Mouse (Mus musculus): ENCODE results near the gene Ccdc152. TPM values are rescaled to one million over a fixed set of nuclear protein-coding genes. Genes with fewer than 3 reads are reported as not detected.

Ccdc152 gene
- polyA plus RNA-seq, 1 experiment from 2014 or later, result not detected

- Histone ChIP-seq H3K27ac (replicated peaks) (no peak overlapping the region), H3K36me3 (0 out of 2 replicates have a peak, but pooled peaks cover 3% of the 10 kb centered on the region), H3K9me3 (no peaks in the 10 kb centered on the region), H3K27me3 (no peaks in the 10 kb centered on the region), H3K4me3 (peak overlapping the region; percentile 38), H3K9ac (peak overlapping the region; percentile 63), H3K4me1 (replicated peaks) (peaks cover 9% of the 10 kb centered on the region), H3K4me2 (peak overlapping the region; percentile 48)
- ATAC-seq (ENCODE audit: low read depth), result peak; percentile 45; the same call in 1 of the 2 replicates
- WGBS, result 20% methylated on average over 6 of the region's 6 CpGs
These were observed 32.1 kb downstream of the Ccdc152 start for GRCm38 (mm10) chr15:3271216-3271615.

- WGBS, result under 1% methylated on average over 12 of the region's 12 CpGs
- Histone ChIP-seq H3K36me3 (no peaks in the 10 kb centered on the region), H3K4me2 (peak overlapping the region; percentile 48), H3K9ac (0 out of 2 replicates have a peak overlapping the region, but pooled peaks have one; percentile 32), H3K4me3 (peak overlapping the region; percentile 38), H3K9me3 (no peaks in the 10 kb centered on the region), H3K4me1 (replicated peaks) (peaks cover 9% of the 10 kb centered on the region), H3K27me3 (no peaks in the 10 kb centered on the region), H3K27ac (replicated peaks) (peak overlapping the region; percentile 61; the same call in 1 of the 2 replicates)
- peak; percentile 82 for ATAC-seq (ENCODE audit: low read depth)
These were observed 32.7 kb downstream of the Ccdc152 start for GRCm38 (mm10) chr15:3270646-3271077.

- Histone ChIP-seq H3K9ac (no peak overlapping the region), H3K4me1 (replicated peaks) (peaks cover 9% of the 10 kb centered on the region), H3K27me3 (no peaks in the 10 kb centered on the region), H3K9me3 (no peaks in the 10 kb centered on the region), H3K36me3 (no peaks in the 10 kb centered on the region), H3K27ac (replicated peaks) (peak overlapping the region; percentile 61; the same call in 1 of the 2 replicates), H3K4me2 (peak overlapping the region; percentile 48), H3K4me3 (0 out of 2 replicates have a peak overlapping the region, but pooled peaks have one; percentile 38)
- peak; percentile 17; the same call in 1 of the 2 replicates for ATAC-seq (ENCODE audit: low read depth)
- WGBS, result 13% methylated on average over 6 of the region's 6 CpGs
These were observed 33.2 kb downstream of the Ccdc152 start for GRCm38 (mm10) chr15:3269996-3270645.

- H3K27me3 ChIP-seq, result no peaks in the 10 kb centered on the region
- no peak overlapping the region for H3K9ac ChIP-seq
- H3K27ac ChIP-seq (replicated peaks), result no peak overlapping the region
- H3K4me1 ChIP-seq (replicated peaks), result peaks cover 9% of the 10 kb centered on the region
- H3K9me3 ChIP-seq, result no peaks in the 10 kb centered on the region
- H3K36me3 ChIP-seq, result no peaks in the 10 kb centered on the region
- 85% methylated on average over 4 of the region's 4 CpGs for whole genome bisulfite sequencing
- no peak overlapping the region for H3K4me2 ChIP-seq
- no peak overlapping the region for H3K4me3 ChIP-seq
- ATAC-seq (ENCODE audit: low read depth), result no peak
These were observed 33.8 kb downstream of the Ccdc152 start for GRCm38 (mm10) chr15:3269496-3269895.

- Histone ChIP-seq H3K4me3 (no peak within 1 kb of the TSS), H3K4me1 (replicated peaks) (peaks cover 9% of the 10 kb centered on the region), H3K9me3 (no peaks in the 10 kb centered on the region), H3K36me3 (no peaks in the 10 kb centered on the region), H3K27ac (replicated peaks) (no peak within 1 kb of the TSS), H3K9ac (no peak within 1 kb of the TSS), H3K27me3 (no peaks in the 10 kb centered on the region), H3K4me2 (no peak within 1 kb of the TSS)
- no peak for ATAC-seq (ENCODE audit: low read depth)
- WGBS, result 73% methylated on average over 6 of the region's 6 CpGs
These were observed 35.1 kb downstream of the Ccdc152 start, which contains the start of gene Selenop for GRCm38 (mm10) chr15:3268247-3268646. TSS of gene Selenop (plus strand) at chr15:3268547.

- Histone ChIP-seq H3K4me1 (replicated peaks) (no peaks in the 10 kb centered on the region), H3K4me2 (no peak overlapping the region), H3K27me3 (no peaks in the 10 kb centered on the region), H3K27ac (replicated peaks) (no peak overlapping the region), H3K36me3 (no peaks in the 10 kb centered on the region), H3K9me3 (no peaks in the 10 kb centered on the region), H3K4me3 (no peak overlapping the region), H3K9ac (no peak overlapping the region)
- WGBS, result 81% methylated on average over 1 of the region's 1 CpGs
- no peak for ATAC-seq (ENCODE audit: low read depth)
These were observed 38.5 kb downstream of the Ccdc152 start for GRCm38 (mm10) chr15:3264828-3265227.

GRCm38 (mm10) chr15:3264293-3264692 is 39.0 kb downstream of the Ccdc152 start:
- ATAC-seq (ENCODE audit: low read depth), result no peak
- Histone ChIP-seq H3K36me3 (no peaks in the 10 kb centered on the region), H3K4me3 (no peak overlapping the region), H3K9me3 (no peaks in the 10 kb centered on the region), H3K9ac (no peak overlapping the region), H3K27me3 (no peaks in the 10 kb centered on the region), H3K4me1 (replicated peaks) (no peaks in the 10 kb centered on the region), H3K4me2 (no peak overlapping the region), H3K27ac (replicated peaks) (no peak overlapping the region)
- WGBS, result 92% methylated on average over 4 of the region's 4 CpGs

- Histone ChIP-seq H3K36me3 (no peaks in the 10 kb centered on the region), H3K4me3 (no peak overlapping the region), H3K9ac (no peak overlapping the region), H3K27ac (replicated peaks) (no peak overlapping the region), H3K4me2 (no peak overlapping the region), H3K4me1 (replicated peaks) (no peaks in the 10 kb centered on the region), H3K9me3 (no peaks in the 10 kb centered on the region), H3K27me3 (no peaks in the 10 kb centered on the region)
- ATAC-seq (ENCODE audit: low read depth), result no peak
- 78% methylated on average over 3 of the region's 3 CpGs for WGBS
These were observed 40.4 kb downstream of the Ccdc152 start for GRCm38 (mm10) chr15:3262883-3263282.

- 85% methylated on average over 4 of the region's 4 CpGs for WGBS
- H3K9ac ChIP-seq, result no peak overlapping the region
- no peak overlapping the region for H3K27ac ChIP-seq (replicated peaks)
- ATAC-seq (ENCODE audit: low read depth), result no peak
- H3K4me2 ChIP-seq, result no peak overlapping the region
- H3K4me1 ChIP-seq (replicated peaks), result no peaks in the 10 kb centered on the region
- H3K9me3 ChIP-seq, result no peaks in the 10 kb centered on the region
- H3K4me3 ChIP-seq, result no peak overlapping the region
- no peaks in the 10 kb centered on the region for H3K27me3 ChIP-seq
- H3K36me3 ChIP-seq, result no peaks in the 10 kb centered on the region
These were observed 43.0 kb downstream of the Ccdc152 start for GRCm38 (mm10) chr15:3260309-3260708.

GRCm38 (mm10) chr15:3259025-3259424 is 44.3 kb downstream of the Ccdc152 start:
- no peaks in the 10 kb centered on the region for H3K36me3 ChIP-seq
- ATAC-seq (ENCODE audit: low read depth), result no peak
- H3K4me1 ChIP-seq (replicated peaks), result no peaks in the 10 kb centered on the region
- H3K27ac ChIP-seq (replicated peaks), result no peak overlapping the region
- 61% methylated on average over 1 of the region's 1 CpGs for WGBS
- H3K27me3 ChIP-seq, result no peaks in the 10 kb centered on the region
- no peak overlapping the region for H3K4me3 ChIP-seq
- H3K9me3 ChIP-seq, result no peaks in the 10 kb centered on the region
- H3K9ac ChIP-seq, result no peak overlapping the region
- H3K4me2 ChIP-seq, result no peak overlapping the region

- H3K4me2 ChIP-seq, result no peak overlapping the region
These were observed 51.6 kb downstream of the Ccdc152 start for GRCm38 (mm10) chr15:3251718-3252067.

GRCm38 (mm10) chr15:3251031-3251717 is 52.2 kb downstream of the Ccdc152 start:
- no peak overlapping the region for H3K27ac ChIP-seq (replicated peaks)
- no peak overlapping the region for H3K9ac ChIP-seq
- no peak for ATAC-seq (ENCODE audit: low read depth)
- H3K4me3 ChIP-seq, result no peak overlapping the region
- H3K36me3 ChIP-seq, result no peaks in the 10 kb centered on the region
- H3K4me1 ChIP-seq (replicated peaks), result no peaks in the 10 kb centered on the region
- H3K4me2 ChIP-seq, result no peak overlapping the region
- no peaks in the 10 kb centered on the region for H3K27me3 ChIP-seq
- WGBS, result 85% methylated on average over 3 of the region's 3 CpGs
- no peaks in the 10 kb centered on the region for H3K9me3 ChIP-seq

More at GRCm38 (mm10) chr15:3251718-3252067, 51.6 kb downstream of the Ccdc152 start:
- H3K9me3 ChIP-seq, result no peaks in the 10 kb centered on the region
- H3K9ac ChIP-seq, result no peak overlapping the region
- no peak overlapping the region for H3K4me3 ChIP-seq
- H3K27me3 ChIP-seq, result no peaks in the 10 kb centered on the region
- ATAC-seq (ENCODE audit: low read depth), result no peak
- no peaks in the 10 kb centered on the region for H3K4me1 ChIP-seq (replicated peaks)
- H3K27ac ChIP-seq (replicated peaks), result no peak overlapping the region
- H3K36me3 ChIP-seq, result no peaks in the 10 kb centered on the region
